Mouse (Mus musculus) splenic B cell, adult 2 months (primary cell): ENCODE data around the gene Nudt5.

Experiments
- DNase-seq: peaks from one replicate; pipeline ENCODE4 v3.0.0-alpha.2; 2011; ENCODE audit warnings: low read depth, low spot score
- H3K27me3 ChIP-seq: 2 replicates; pipeline ENCODE4 v1.6.1; 2012; ENCODE audit warnings: mild to moderate bottlenecking, low read length, moderate library complexity, mixed read lengths; ENCODE audit not compliant: control insufficient read depth, poor library complexity, insufficient read depth, severe bottlenecking
- H3K36me3 ChIP-seq: 2 replicates; pipeline ENCODE4 v1.6.1; 2012; ENCODE audit warnings: mild to moderate bottlenecking, low read length, moderate library complexity, mixed read lengths; ENCODE audit not compliant: control insufficient read depth, poor library complexity, insufficient read depth, severe bottlenecking

Gene Nudt5

GRCm38 (mm10) chr2:5900145-5900544, 55.3 kb downstream of the Nudt5 start:
- DNase-seq, result peak; percentile 73
- no peaks in the 10 kb centered on the region for H3K36me3 ChIP-seq
- H3K27me3 ChIP-seq, result no peaks in the 10 kb centered on the region

GRCm38 (mm10) chr2:5906092-5906491, 61.3 kb downstream of the Nudt5 start:
- no peak for DNase-seq
- Histone ChIP-seq H3K36me3 (no peaks in the 10 kb centered on the region), H3K27me3 (no peaks in the 10 kb centered on the region)

GRCm38 (mm10) chr2:5906625-5907024, 61.8 kb downstream of the Nudt5 start:
- DNase-seq, result peak; percentile 82
- Histone ChIP-seq H3K36me3 (no peaks in the 10 kb centered on the region), H3K27me3 (no peaks in the 10 kb centered on the region)

- DNase-seq, result no peak
- Histone ChIP-seq H3K36me3 (no peaks in the 10 kb centered on the region), H3K27me3 (no peaks in the 10 kb centered on the region)
Observed at GRCm38 (mm10) chr2:5911282-5911965, 66.6 kb downstream of the Nudt5 start.
